8 mouse cellular contexts compared by ENCODE assay signal in the genomic region with DNA sequence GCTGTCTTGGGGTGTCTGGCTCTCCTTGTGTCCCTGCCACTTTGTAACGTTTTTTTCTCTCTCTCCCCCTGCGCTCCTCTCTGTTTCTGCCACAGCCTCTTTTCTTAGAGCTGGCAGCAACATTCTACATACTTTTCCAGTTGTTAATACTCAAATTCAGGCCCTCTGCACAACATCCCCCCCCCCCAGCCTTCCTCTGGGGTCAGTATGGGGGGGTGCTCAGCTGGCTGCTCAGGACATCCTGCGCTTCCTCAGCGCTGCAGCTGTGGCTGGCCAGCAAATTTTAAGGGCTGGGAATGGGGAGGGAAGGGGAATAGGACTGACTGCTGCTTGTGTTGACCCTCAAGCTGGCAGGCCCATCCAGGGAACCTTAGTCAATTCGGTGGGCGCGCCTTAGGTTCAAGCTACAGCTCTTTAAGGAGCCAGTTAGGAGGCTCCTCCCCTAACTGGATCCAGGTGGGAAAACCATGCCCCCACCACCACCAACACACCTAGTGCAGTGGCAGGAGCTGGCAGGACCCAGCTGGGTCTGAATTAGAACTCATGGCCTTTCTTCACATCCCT. TPM values are rescaled to one million over a fixed set of nuclear protein-coding genes. Genes with fewer than 3 reads are reported as not detected.
DNase-seq lines count a peak whose midpoint lies in the region; ATAC-seq and TF ChIP-seq lines count a peak whose summit lies in the region.

No protein-coding gene starts in this region.

- ATAC-seq in neural tube, embryonic 11.5 days (ENCODE audit: insufficient read depth, low FRiP score, low TSS enrichment): no peak
- no peak for ATAC-seq in heart, postnatal 0 days (ENCODE audit: insufficient read depth, low read depth)
- no peak for ATAC-seq in limb, embryonic 15.5 days (ENCODE audit: insufficient number of reproducible peaks, low FRiP score, low TSS enrichment, low read depth)
- ATAC-seq in monocyte, adult 5-6 weeks (replicated peaks; ENCODE audit: insufficient number of reproducible peaks, low FRiP score, low TSS enrichment, poor library complexity, severe bottlenecking): no peak

- peak overlapping the region; percentile 74 for H3K4me2 ChIP-seq in neural tube, embryonic 11.5 days (ENCODE audit: low read depth)
- peak overlapping the region; percentile 80 for H3K4me2 ChIP-seq in heart, postnatal 0 days (ENCODE audit: low read depth, low read length)
- peak overlapping the region; percentile 84 for H3K4me2 ChIP-seq in limb, embryonic 15.5 days

- H3K9me3 ChIP-seq in neural tube, embryonic 11.5 days (ENCODE audit: control insufficient read depth, low read length): no peaks in the 10 kb centered on the region
- H3K9me3 ChIP-seq in heart, postnatal 0 days (replicated peaks; ENCODE audit: control insufficient read depth, low read length): no peaks in the 10 kb centered on the region
- H3K9me3 ChIP-seq in limb, embryonic 15.5 days: no peaks in the 10 kb centered on the region

- no peak overlapping the region for H3K4me3 ChIP-seq in neural tube, embryonic 11.5 days (ENCODE audit: low read depth, low read length)
- H3K4me3 ChIP-seq in heart, postnatal 0 days (ENCODE audit: low read depth, low read length): peak overlapping the region; percentile 96
- peak overlapping the region; percentile 91 for H3K4me3 ChIP-seq in limb, embryonic 15.5 days

- peak overlapping the region; percentile 44 for H3K9ac ChIP-seq in neural tube, embryonic 11.5 days (ENCODE audit: low read length)
- peak overlapping the region; percentile 99 for H3K9ac ChIP-seq in heart, postnatal 0 days (replicated peaks; ENCODE audit: low read depth, low read length)
- H3K9ac ChIP-seq in limb, embryonic 15.5 days: 0 out of 2 replicates have a peak overlapping the region, but pooled peaks have one; percentile 20

- DNase-seq in neural tube, embryonic 11.5 days (ENCODE audit: low spot score): no peak
- no peak for DNase-seq in neural tube, embryonic 10.5 days (ENCODE audit: extremely low spot score, low spot score)
- DNase-seq in heart, postnatal 0 days (ENCODE audit: low spot score): no peak
- no peak for DNase-seq in embryo, embryonic 9.5 days (ENCODE audit: extremely low spot score)
- no peak for DNase-seq in frontal cortex, postnatal 36 days (ENCODE audit: low spot score in 2 of 2)
- DNase-seq in layer of hippocampus, postnatal 10 days (ENCODE audit: low spot score in 2 of 2): no peak

- H3K36me3 ChIP-seq in neural tube, embryonic 11.5 days (ENCODE audit: control insufficient read depth, insufficient read depth, low read length): no peaks in the 10 kb centered on the region
- H3K36me3 ChIP-seq in heart, postnatal 0 days (replicated peaks; ENCODE audit: control insufficient read depth, insufficient read depth, low read length): no peaks in the 10 kb centered on the region
- H3K36me3 ChIP-seq in limb, embryonic 15.5 days: no peaks in the 10 kb centered on the region

- no peak for TF ChIP-seq EP300 in heart, postnatal 0 days (IDR thresholded peaks at IDR 0.05; ENCODE audit: low read depth)

- WGBS in neural tube, embryonic 11.5 days: 35% methylated on average over 7 of the region's 7 CpGs
- 27% methylated on average over 7 of the region's 7 CpGs for WGBS in heart, postnatal 0 days
- 28% methylated on average over 7 of the region's 7 CpGs for WGBS in limb, embryonic 15.5 days

- TF ChIP-seq CTCF in heart, postnatal 0 days (IDR thresholded peaks at IDR 0.05; ENCODE audit: low read depth): no peak

- H3K27me3 ChIP-seq in neural tube, embryonic 11.5 days (ENCODE audit: control insufficient read depth, insufficient read depth, low read length): no peaks in the 10 kb centered on the region
- H3K27me3 ChIP-seq in heart, postnatal 0 days (ENCODE audit: control insufficient read depth, insufficient read depth, low read length): no peaks in the 10 kb centered on the region
- H3K27me3 ChIP-seq in limb, embryonic 15.5 days: no peaks in the 10 kb centered on the region

- peaks cover 76% of the 10 kb centered on the region for H3K4me1 ChIP-seq in neural tube, embryonic 11.5 days (ENCODE audit: control insufficient read depth, insufficient read depth, low read length)
- H3K4me1 ChIP-seq in heart, postnatal 0 days (ENCODE audit: control insufficient read depth, insufficient read depth): peaks cover 72% of the 10 kb centered on the region
- peaks cover 87% of the 10 kb centered on the region for H3K4me1 ChIP-seq in limb, embryonic 15.5 days

- peak overlapping the region; percentile 39; the same call in 1 of the 2 replicates for H3K27ac ChIP-seq in neural tube, embryonic 11.5 days (ENCODE audit: low read depth, low read length)
- H3K27ac ChIP-seq in heart, postnatal 0 days (ENCODE audit: low read depth): peak overlapping the region; percentile 99
- H3K27ac ChIP-seq in limb, embryonic 15.5 days: peak overlapping the region; percentile 92

RNA-seq across cellular contexts. Expression of gene Thra, which starts 4.1 kb away (rescaled TPM):
- 32.0 and 34.7 TPM in 2 replicates for polyA plus RNA-seq in neural tube, embryonic 11.5 days (2014; fragmentation: Nextera tagmentation; extraction: Ambion mirVana)
- 188 and 234 TPM in 2 replicates for total RNA-seq in heart, postnatal 0 days (2014; rRNA removed; ENCODE audit: low replicate concordance)
- 40.8 and 44.0 TPM in 2 replicates for polyA plus RNA-seq in heart, postnatal 0 days (2015; fragmentation: Nextera tagmentation; extraction: Ambion mirVana)
- 38.4 and 39.6 TPM in 2 replicates for polyA plus RNA-seq in limb, embryonic 15.5 days (2015; fragmentation: Nextera tagmentation; extraction: Ambion mirVana)
- 3.4 to 5.4 TPM (median 4.3 TPM) in 3 replicates for total RNA-seq in monocyte, adult 5-6 weeks (2017)
- 1,000 to 10,000 TPM; 1,331 to 1,411 TPM for total RNA-seq in layer of hippocampus, postnatal 10 days (2021)

RNA-seq across cellular contexts. Expression of gene Med24, which starts 15.3 kb away (rescaled TPM):
- 67.6 and 74.5 TPM in 2 replicates for polyA plus RNA-seq in neural tube, embryonic 11.5 days (2014; fragmentation: Nextera tagmentation; extraction: Ambion mirVana)
- total RNA-seq in heart, postnatal 0 days (2014; rRNA removed; ENCODE audit: low replicate concordance): 39.9 and 48.0 TPM in 2 replicates
- 21.9 and 23.3 TPM in 2 replicates for polyA plus RNA-seq in heart, postnatal 0 days (2015; fragmentation: Nextera tagmentation; extraction: Ambion mirVana)
- 47.6 and 48.3 TPM in 2 replicates for polyA plus RNA-seq in limb, embryonic 15.5 days (2015; fragmentation: Nextera tagmentation; extraction: Ambion mirVana)
- total RNA-seq in monocyte, adult 5-6 weeks (2017): 10.9 to 25.7 TPM (median 22.4 TPM) in 3 replicates
- total RNA-seq in layer of hippocampus, postnatal 10 days (2021): 100 to 1,000 TPM in 1 of 2 experiments, 10 to 100 TPM in 1; 93.8 to 103 TPM

RNA-seq across cellular contexts. Expression of gene Nr1d1, which starts 30.6 kb away (rescaled TPM):
- polyA plus RNA-seq in neural tube, embryonic 11.5 days (2014; fragmentation: Nextera tagmentation; extraction: Ambion mirVana): 1.5 and 1.9 TPM in 2 replicates
- total RNA-seq in heart, postnatal 0 days (2014; rRNA removed; ENCODE audit: low replicate concordance): 21.0 and 24.3 TPM in 2 replicates
- 10.2 and 10.7 TPM in 2 replicates for polyA plus RNA-seq in heart, postnatal 0 days (2015; fragmentation: Nextera tagmentation; extraction: Ambion mirVana)
- polyA plus RNA-seq in limb, embryonic 15.5 days (2015; fragmentation: Nextera tagmentation; extraction: Ambion mirVana): 1.2 TPM in 2 replicates
- total RNA-seq in monocyte, adult 5-6 weeks (2017): 0.68 to 4.7 TPM (median 1.9 TPM) in 3 replicates
- total RNA-seq in layer of hippocampus, postnatal 10 days (2021): 10 to 100 TPM; 39.1 to 41.5 TPM

RNA-seq across cellular contexts. Expression of gene Csf3, which starts 43.5 kb away (rescaled TPM):
- polyA plus RNA-seq in neural tube, embryonic 11.5 days (2014; fragmentation: Nextera tagmentation; extraction: Ambion mirVana): not detected in 2 replicates
- 0.23 TPM in 1 of 2 replicates, not detected in the other for total RNA-seq in heart, postnatal 0 days (2014; rRNA removed; ENCODE audit: low replicate concordance)
- polyA plus RNA-seq in heart, postnatal 0 days (2015; fragmentation: Nextera tagmentation; extraction: Ambion mirVana): not detected in 2 replicates
- polyA plus RNA-seq in limb, embryonic 15.5 days (2015; fragmentation: Nextera tagmentation; extraction: Ambion mirVana): 0.10 TPM in 1 of 2 replicates, not detected in the other
- not detected in 3 replicates for total RNA-seq in monocyte, adult 5-6 weeks (2017)
- not detected for total RNA-seq in layer of hippocampus, postnatal 10 days (2021)

RNA-seq across cellular contexts. Expression of gene Msl1, which starts 50.8 kb away (rescaled TPM):
- polyA plus RNA-seq in neural tube, embryonic 11.5 days (2014; fragmentation: Nextera tagmentation; extraction: Ambion mirVana): 24.1 and 24.2 TPM in 2 replicates
- total RNA-seq in heart, postnatal 0 days (2014; rRNA removed; ENCODE audit: low replicate concordance): 47.4 and 54.6 TPM in 2 replicates
- 11.3 and 12.6 TPM in 2 replicates for polyA plus RNA-seq in heart, postnatal 0 days (2015; fragmentation: Nextera tagmentation; extraction: Ambion mirVana)
- polyA plus RNA-seq in limb, embryonic 15.5 days (2015; fragmentation: Nextera tagmentation; extraction: Ambion mirVana): 22.9 and 25.8 TPM in 2 replicates
- total RNA-seq in monocyte, adult 5-6 weeks (2017): 108 to 125 TPM (median 112 TPM) in 3 replicates
- 100 to 1,000 TPM; 147 to 157 TPM for total RNA-seq in layer of hippocampus, postnatal 10 days (2021)

Comparison
In these comparisons a context has a peak if more than half of its experiments do, and no peak if none do; other contexts are left out.
1. H3K27ac ChIP-seq: peak in every context shown above with its lines; median percentile 99 in heart, postnatal 0 days; 92 in limb, embryonic 15.5 days; 39 in neural tube, embryonic 11.5 days.
2. H3K9ac ChIP-seq: peak in every context shown above with its lines; median percentile 99 in heart, postnatal 0 days; 44 in neural tube, embryonic 11.5 days; 20 in limb, embryonic 15.5 days.
3. RNA of gene Thra, which starts 4.1 kb away (total RNA-seq): 1,331 to 1,411 TPM in layer of hippocampus, postnatal 10 days and 188 to 234 TPM in heart, postnatal 0 days; 3.4 to 5.4 TPM in monocyte, adult 5-6 weeks; every median in the first group is over 10 times any median in the second.
4. Peak in every context shown above with its lines, with median percentiles within 50 percentile points of each other: H3K4me2 ChIP-seq.